Mouse (Mus musculus) layer of hippocampus, adult 2 months (tissue): ENCODE measurements around the gene Ublcp1. TPM values are rescaled to one million over a fixed set of nuclear protein-coding genes. Genes with fewer than 3 reads are reported as not detected.
"Not testable (repeated sequence)": the region's sequence is repeated elsewhere in the genome, so short reads cannot be mapped to it uniquely, and the experiment has no call there.

ENCODE experiments used
- DNase-seq, 2 experiments: peaks; one replicate each; pipeline ENCODE4 v3.0.0; 2022; ENCODE audit warnings: low spot score in 2 of 2
- H3K27ac ChIP-seq: fragments of 200-600 bp; 2 replicates; pipeline ENCODE4 v1.8.1; 2022
- H3K4me3 ChIP-seq: fragments of 200-600 bp; 2 replicates; pipeline ENCODE4 v1.8.1; 2022; ENCODE audit warnings: mild to moderate bottlenecking
- CTCF ChIP-seq: fragments of 200-600 bp; conservative IDR thresholded peaks from 2 replicates; pipeline ENCODE4 v1.8.1; 2022; ENCODE audit warnings: antibody characterized with exemption, mild to moderate bottlenecking, moderate library complexity
- total RNA-seq, 2 experiments: library from RNA; stranded (reverse); gene quantifications; 2 replicates each; pipeline ENCODE4 v1.2.3; 2021

The Ublcp1 gene
- total RNA-seq, 2 experiments from 2014 or later: 50.1 to 50.4 TPM

GRCm38 (mm10) chr11:44476445-44476844, 6.1 kb upstream of the Ublcp1 start:
- Histone ChIP-seq H3K4me3 (no peak overlapping the region), H3K27ac (no peak overlapping the region)
- no peak for DNase-seq
- TF ChIP-seq CTCF: no peak

DNA sequence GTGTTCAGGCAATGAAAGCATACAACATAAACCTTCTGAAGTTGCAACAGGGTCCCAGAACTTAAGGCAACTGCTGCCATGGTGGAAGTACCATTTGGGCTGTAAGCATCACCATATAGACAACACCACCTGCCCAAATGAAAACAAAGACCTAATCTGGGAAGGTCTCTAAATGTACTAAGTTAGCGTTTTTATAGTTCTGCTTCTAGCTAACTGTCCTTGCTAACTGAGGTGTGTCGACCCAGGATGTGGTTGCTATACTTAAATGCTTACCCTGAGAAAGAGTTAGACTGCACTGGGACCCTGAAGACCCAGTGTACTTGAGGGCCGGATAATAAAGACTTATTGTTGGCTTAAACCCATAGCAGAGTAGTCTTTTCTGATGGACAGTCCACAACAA, 5.2 kb upstream of the Ublcp1 start:
- TF ChIP-seq CTCF: no peak
- H3K27ac ChIP-seq: no peak overlapping the region
- no peak for DNase-seq
- no peak overlapping the region for H3K4me3 ChIP-seq

GRCm38 (mm10) chr11:44471337-44471995, 1.2 kb upstream of the Ublcp1 start:
- peak overlapping the region; percentile 87 for H3K27ac ChIP-seq
- no peak for DNase-seq
- peak overlapping the region; percentile 68 for H3K4me3 ChIP-seq
- TF ChIP-seq CTCF: peak; percentile 19; the same call in 1 of the 2 replicates

- no peak for TF ChIP-seq CTCF
- Histone ChIP-seq H3K4me3 (peak overlapping the region; percentile 68), H3K27ac (peak overlapping the region; percentile 87)
- DNase-seq: peak in 1 of 2 experiments; percentile 37
Measured at GRCm38 (mm10) chr11:44469646-44470431, 459 bp downstream of the Ublcp1 start.

DNA sequence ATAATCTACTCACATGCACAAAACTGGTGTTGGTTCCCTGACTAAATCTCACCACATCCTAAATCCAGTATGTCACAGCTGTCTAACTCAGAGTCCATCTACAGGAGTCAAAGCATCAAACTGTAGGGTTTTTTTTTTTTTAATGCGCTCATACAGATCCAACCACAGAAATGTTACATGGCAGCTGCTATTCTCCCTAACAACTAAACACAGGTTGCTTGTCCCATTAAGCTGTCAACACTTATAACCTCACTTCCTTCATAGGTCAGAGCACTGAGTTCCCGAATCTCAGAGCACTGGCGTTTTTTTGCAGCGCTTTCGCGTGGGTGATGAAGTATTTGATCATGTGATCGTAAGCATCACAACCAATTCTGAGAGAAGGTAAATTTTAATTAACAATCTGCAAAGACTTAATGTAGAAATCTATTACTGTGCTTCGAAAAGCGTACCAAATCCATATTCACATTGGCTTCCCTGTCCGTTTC, 1.9 kb downstream of the Ublcp1 start:
- DNase-seq: no peak
- no peak overlapping the region for H3K27ac ChIP-seq
- no peak for TF ChIP-seq CTCF
- H3K4me3 ChIP-seq: no peak overlapping the region

DNA sequence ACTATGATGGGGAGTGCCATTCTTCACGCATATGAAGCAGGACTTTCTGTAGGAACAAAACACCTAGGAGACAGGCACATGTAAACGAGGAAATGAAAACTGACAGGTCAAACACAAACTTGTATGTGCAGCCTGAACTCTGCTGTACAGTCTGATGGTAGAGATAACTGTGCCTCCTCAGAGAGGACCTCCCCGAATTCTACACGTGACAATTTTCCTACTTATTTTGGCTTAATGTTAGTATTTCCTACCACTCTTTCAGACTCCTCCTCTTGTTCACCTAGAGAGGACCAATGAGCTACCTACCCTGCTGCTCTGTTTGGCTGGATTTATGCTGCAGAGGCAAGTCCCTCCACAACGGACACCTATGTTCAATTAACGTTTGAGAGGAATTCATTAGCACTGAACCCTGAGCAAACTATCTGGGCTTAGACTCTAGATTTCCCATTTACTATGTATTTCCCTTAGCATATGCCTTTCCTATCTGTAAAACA, 3.3 kb downstream of the Ublcp1 start:
- DNase-seq: no peak
- Histone ChIP-seq H3K27ac (no peak overlapping the region), H3K4me3 (no peak overlapping the region)
- TF ChIP-seq CTCF: no peak

DNA sequence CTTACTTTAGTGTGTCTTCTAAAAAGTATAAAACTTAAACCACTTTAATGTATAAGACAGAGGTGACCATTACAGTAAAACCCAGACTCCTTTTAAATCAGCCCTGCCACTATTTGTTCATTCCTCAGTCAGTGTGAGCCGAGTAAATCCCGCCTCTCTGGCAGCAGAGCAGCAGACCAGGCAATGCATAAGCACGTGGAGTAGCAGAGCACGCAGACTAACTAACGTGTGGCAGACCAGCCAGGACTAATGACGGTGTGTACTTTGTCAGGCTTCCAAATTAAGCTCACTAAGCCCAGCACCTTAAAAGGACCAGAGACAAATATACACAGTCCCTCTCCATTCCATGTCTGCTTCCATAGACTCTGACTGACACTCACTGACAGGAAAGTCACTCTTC, 8.8 kb downstream of the Ublcp1 start:
- DNase-seq: no peak
- no peak for TF ChIP-seq CTCF
- no peak overlapping the region for H3K27ac ChIP-seq
- no peak overlapping the region for H3K4me3 ChIP-seq

- peak; percentile 92 for TF ChIP-seq CTCF
- H3K27ac ChIP-seq: no peak overlapping the region
- peak; percentile 36 to 66 for DNase-seq
- no peak overlapping the region for H3K4me3 ChIP-seq
Measured at GRCm38 (mm10) chr11:44453423-44453822, 16.9 kb downstream of the Ublcp1 start.

DNA sequence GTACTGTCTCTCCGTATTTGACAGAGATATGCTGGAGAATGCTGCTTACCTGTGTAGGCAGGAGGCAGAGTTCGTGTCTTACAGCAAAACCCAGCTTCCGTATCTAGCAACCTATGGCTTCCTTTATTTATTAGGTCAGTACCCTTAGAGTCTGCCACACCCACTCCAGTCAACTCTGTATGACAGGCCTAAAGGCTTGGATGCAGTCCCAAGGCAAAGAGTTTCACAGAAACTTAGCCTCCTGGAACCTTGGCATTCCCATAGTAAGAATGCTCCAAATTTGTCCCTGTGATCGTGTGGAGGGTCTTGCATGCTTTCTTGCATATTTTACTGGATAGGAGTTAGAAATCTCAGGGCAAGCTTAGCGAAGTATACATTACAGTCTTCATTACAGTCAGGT, 18.3 kb downstream of the Ublcp1 start:
- H3K4me3 ChIP-seq, DNase-seq, H3K27ac ChIP-seq: not testable (repeated sequence)

DNA sequence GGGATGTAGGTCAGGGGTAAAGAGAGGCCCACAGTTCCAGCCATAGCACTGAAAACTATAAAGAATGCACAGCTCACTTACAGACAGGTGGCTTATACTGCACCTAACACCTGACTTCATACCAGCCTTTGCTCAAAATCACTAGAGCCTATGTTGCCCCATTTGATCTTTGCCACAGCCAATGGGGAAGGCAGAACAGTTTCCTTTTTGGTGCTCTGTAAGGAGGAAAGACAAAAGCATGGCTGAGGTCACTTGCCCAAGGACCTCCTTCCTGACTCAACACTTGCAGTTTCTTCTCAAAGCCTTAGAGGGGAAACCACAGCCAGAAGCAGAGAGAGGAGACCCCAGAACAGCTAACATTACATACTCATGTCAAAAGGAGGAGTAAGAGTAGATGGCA, 19.3 kb downstream of the Ublcp1 start:
- DNase-seq: no peak
- no peak for TF ChIP-seq CTCF
- no peak overlapping the region for H3K4me3 ChIP-seq
- no peak overlapping the region for H3K27ac ChIP-seq

GRCm38 (mm10) chr11:44437786-44438185, 32.5 kb downstream of the Ublcp1 start:
- DNase-seq: no peak
- Histone ChIP-seq H3K4me3 (no peak overlapping the region), H3K27ac (no peak overlapping the region)
- TF ChIP-seq CTCF: no peak

DNA sequence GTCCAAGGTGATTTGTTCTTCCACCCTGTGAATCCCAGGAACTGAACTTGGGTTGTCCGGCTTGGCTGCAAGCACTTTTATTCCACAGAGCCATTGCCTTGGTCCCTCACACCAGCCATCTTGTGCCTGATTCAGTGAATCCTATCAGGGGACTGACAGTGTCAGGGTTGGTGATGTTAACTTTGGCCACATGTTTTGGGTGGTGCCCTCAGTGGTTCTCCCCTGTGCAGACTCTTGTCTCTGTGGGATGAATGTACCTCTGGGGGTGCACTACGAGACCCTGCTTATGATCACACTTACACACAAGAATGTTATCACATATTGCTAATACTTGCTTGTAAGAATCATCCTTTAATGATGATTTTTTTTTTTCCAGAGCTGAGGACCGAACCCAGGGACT, 40.3 kb downstream of the Ublcp1 start:
- DNase-seq: no peak
- H3K27ac ChIP-seq: no peak overlapping the region
- no peak overlapping the region for H3K4me3 ChIP-seq
- TF ChIP-seq CTCF: no peak

GRCm38 (mm10) chr11:44427951-44428350, 42.3 kb downstream of the Ublcp1 start:
- no peak overlapping the region for H3K4me3 ChIP-seq
- TF ChIP-seq CTCF: no peak
- H3K27ac ChIP-seq: no peak overlapping the region
- no peak for DNase-seq

GRCm38 (mm10) chr11:44425626-44426025, 44.7 kb downstream of the Ublcp1 start:
- Histone ChIP-seq H3K27ac (no peak overlapping the region), H3K4me3 (no peak overlapping the region)
- no peak for TF ChIP-seq CTCF
- no peak for DNase-seq
